Mouse (Mus musculus) cerebellum, postnatal 36 days (tissue): ENCODE measurements around the gene Keap1.

ENCODE experiments used
- DNase-seq, 2 experiments: peaks; one replicate each; pipeline ENCODE4 v3.0.0; 2021 to 2022; ENCODE audit warnings: mixed read lengths in 2 of 2

Gene Keap1

GRCm38 (mm10) chr9:21194787-21195493 is 44.2 kb downstream of the Keap1 start:
- DNase-seq = no peak

DNA sequence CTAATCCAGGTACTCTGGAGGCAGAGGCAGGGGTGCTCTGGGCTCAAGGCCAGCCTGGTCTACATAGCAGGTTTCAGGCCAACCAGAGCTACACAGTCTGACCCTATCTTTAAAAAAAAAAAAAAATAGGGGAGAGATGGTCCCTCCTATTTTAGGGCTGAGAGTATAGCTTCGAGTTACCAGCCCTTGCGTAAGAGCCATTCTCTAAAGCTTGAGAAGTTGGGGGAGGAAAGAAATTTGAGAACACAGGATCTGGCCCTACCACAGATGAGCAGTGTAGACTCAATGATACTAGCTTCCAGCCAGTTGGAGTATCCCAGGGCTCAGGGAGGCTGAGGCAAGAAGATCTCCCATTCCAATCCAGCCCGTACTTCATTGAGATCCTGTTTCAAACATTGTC is 45.4 kb downstream of the Keap1 start:
- no peak for DNase-seq

- DNase-seq = no peak
These were observed 48.5 kb downstream of the Keap1 start for GRCm38 (mm10) chr9:21190670-21191069.

GRCm38 (mm10) chr9:21189905-21190304 is 49.3 kb downstream of the Keap1 start:
- no peak for DNase-seq

- no peak for DNase-seq
These were observed 53.7 kb downstream of the Keap1 start for GRCm38 (mm10) chr9:21185436-21185835.

- peak; percentile 74 to 81 for DNase-seq
These were observed 54.4 kb downstream of the Keap1 start for GRCm38 (mm10) chr9:21184733-21185132.

- DNase-seq = no peak
These were observed 55.2 kb downstream of the Keap1 start for GRCm38 (mm10) chr9:21183905-21184413.

GRCm38 (mm10) chr9:21183421-21183820 is 55.7 kb downstream of the Keap1 start:
- DNase-seq = no peak

GRCm38 (mm10) chr9:21181421-21182220 is 57.5 kb downstream of the Keap1 start:
- DNase-seq = no peak

DNA sequence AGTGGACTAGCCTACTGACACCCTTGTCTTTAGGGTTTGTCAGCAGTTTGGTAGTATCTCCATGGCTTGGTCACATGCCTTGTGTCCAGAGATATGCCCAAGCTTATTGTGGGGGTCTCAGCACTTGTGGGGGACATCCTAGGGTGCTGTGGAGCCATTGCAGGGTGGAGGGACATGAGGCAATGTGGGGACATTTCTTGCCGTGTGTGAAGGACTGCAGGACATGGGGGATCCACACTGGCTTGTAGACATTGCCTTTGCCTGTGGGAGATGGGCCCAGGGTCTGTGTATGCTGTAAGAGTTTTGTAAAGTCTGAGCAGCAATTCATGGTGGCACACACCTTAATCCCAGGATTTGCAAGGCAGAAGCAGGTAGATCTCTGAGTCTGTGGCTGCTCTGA is 58.3 kb downstream of the Keap1 start:
- no peak for DNase-seq

DNA sequence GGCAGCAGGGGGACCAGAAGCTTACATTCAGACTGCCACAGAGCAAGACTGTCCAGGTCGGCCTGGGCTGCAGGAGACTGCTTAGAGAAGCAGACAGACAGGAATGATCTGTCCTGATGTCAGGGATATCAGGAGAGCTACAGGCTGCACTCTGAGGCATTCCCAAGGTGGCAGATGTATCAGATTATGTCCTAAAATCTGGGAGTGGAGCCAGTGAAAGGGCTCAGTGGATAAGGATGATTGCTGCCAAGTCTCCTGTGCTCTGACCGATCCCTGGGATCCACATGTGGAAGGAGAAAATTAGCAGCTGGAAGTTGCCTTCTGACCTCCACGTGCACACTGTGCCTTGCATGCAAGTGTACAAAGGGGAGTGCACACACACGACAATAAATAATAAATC is 58.8 kb downstream of the Keap1 start:
- DNase-seq = no peak
